Mouse (Mus musculus): Measurements from ENCODE around the gene Abr.

GRCm38 (mm10) chr11:76376425-76376824 lies 245.7 kb downstream of the Abr start:
- no peak for TF ChIP-seq POLR2A (IDR thresholded peaks at IDR 0.05; ENCODE audit: borderline replicate concordance, low read depth, low read length)
- TF ChIP-seq CTCF (IDR thresholded peaks at IDR 0.05; ENCODE audit: low read depth, low read length) = no peak

All from bone marrow macrophage, adult 2 months (primary cell).